Mouse (Mus musculus): ENCODE measurements around the gene Rhog. TPM values are rescaled to one million over a fixed set of nuclear protein-coding genes. Genes with fewer than 3 reads are reported as not detected.

The Rhog gene
- polyA plus RNA-seq, 1 experiment from 2014 or later, result 27.0 TPM

DNA sequence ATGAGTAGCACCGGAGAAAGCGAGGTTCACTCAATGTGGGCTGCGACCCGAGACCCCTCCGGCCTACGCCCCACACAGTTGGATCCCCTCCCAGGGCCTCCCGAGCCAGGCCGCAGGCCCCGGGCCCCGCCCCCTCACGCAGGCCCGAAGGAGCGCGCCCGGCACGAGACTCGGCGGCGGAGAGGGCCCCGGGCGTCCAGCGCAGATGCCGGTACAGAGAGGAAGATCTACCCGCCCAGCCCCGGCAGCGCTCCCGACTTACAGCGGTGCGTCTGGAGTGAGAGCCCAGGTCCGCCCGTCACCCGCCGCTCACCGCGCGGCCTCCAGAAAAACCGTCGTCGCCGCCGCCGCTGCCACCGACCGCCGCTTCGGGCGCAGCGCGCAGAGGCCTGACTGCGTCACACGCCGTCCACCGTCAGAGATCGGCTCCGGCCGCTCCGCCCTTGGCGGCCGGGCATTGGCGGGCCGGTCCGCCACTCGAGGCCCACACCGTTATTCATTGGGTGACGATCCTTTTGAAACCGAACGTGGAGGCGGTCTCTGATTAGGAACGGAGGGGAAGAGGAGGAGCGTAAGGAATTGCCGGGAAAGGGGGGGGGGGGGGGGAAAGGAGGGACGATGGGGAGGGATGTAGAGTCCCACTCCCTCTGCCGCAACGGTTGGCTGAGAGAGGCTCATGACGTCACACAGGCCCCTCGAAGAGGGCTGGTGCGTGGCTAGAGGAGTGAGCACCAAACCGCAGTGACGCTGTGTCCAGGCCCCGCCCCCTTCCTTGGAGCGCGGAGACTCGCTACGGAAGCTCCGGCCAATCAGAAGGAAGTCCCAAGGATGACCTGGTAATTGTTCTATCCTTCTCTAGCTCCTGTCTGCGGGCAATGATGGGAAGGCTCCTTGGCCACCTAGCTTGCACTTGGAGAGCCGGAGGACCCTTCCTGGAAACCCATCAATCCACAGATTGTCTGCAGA, 45.8 kb downstream of the Rhog start, which contains the start of the genes Nup98 and Pgap2:
Nup98 (minus strand) TSS at position 421 of the 966 bp plus-strand sequence.
Pgap2 (plus strand) TSS at position 453 of the 966 bp plus-strand sequence.
- peak within 1 kb of the TSS; percentile 85 for H3K4me3 ChIP-seq
- H3K4me1 ChIP-seq, result peaks cover 12% of the 10 kb centered on the region
- H3K9me3 ChIP-seq, result no peaks in the 10 kb centered on the region
- H3K27ac ChIP-seq (replicated peaks), result peak within 1 kb of the TSS; percentile 92
- peak within 1 kb of the TSS; percentile 87 for H3K9ac ChIP-seq (replicated peaks)
- no peaks in the 10 kb centered on the region for H3K27me3 ChIP-seq
- under 1% methylated on average over 83 of the region's 87 CpGs for WGBS
- peak within 1 kb of the TSS; percentile 84 for H3K4me2 ChIP-seq (replicated peaks)
- H3K36me3 ChIP-seq, result no peaks in the 10 kb centered on the region
- ATAC-seq (ENCODE audit: low FRiP score, low read depth), result peak; percentile 99

DNA sequence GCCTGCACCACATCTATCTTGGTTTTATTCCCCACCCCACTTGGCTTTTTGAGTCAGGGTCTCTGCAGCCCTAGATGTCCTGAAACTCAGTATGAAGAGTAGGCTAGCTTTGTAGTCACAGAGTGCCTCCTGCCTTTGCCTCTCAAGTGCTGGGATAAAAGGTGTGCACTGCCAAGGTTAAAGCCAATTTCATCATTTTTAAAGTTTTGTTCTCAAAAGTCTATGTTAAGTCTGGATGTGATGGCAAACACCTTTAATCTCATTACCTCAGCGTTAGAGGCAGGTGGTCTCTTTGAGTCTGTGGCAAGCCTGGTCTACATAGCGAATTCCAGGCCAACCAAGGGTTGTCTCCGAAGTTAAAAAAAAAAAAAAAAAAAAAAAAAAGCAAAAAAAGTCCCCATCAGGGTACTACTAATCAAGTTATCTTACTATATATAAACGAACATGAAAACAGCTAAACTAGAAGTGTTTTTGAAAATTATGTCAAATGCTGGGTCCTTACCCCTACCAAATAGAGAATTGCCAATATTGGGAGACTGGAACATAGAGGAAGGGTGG, 47.0 kb downstream of the Rhog start:
- Histone ChIP-seq H3K4me2 (replicated peaks) (peak overlapping the region; percentile 84), H3K36me3 (no peaks in the 10 kb centered on the region), H3K27me3 (no peaks in the 10 kb centered on the region), H3K9me3 (no peaks in the 10 kb centered on the region), H3K4me1 (peaks cover 12% of the 10 kb centered on the region), H3K4me3 (peak overlapping the region; percentile 85), H3K9ac (replicated peaks) (peak overlapping the region; percentile 87), H3K27ac (replicated peaks) (no peak overlapping the region)
- no peak for ATAC-seq (ENCODE audit: low FRiP score, low read depth)
- WGBS, result 55% methylated on average over 4 of the region's 4 CpGs

GRCm38 (mm10) chr7:102205646-102206045, 50.2 kb downstream of the Rhog start:
- Histone ChIP-seq H3K9me3 (no peaks in the 10 kb centered on the region), H3K4me3 (no peak overlapping the region), H3K27ac (replicated peaks) (no peak overlapping the region), H3K4me1 (peaks cover 9% of the 10 kb centered on the region), H3K36me3 (no peaks in the 10 kb centered on the region), H3K9ac (replicated peaks) (no peak overlapping the region), H3K4me2 (replicated peaks) (no peak overlapping the region), H3K27me3 (no peaks in the 10 kb centered on the region)
- ATAC-seq (ENCODE audit: low FRiP score, low read depth), result no peak
- 93% methylated on average over 1 of the region's 1 CpGs for WGBS

GRCm38 (mm10) chr7:102204296-102204857, 51.5 kb downstream of the Rhog start:
- H3K9ac ChIP-seq (replicated peaks), result no peak overlapping the region
- H3K4me2 ChIP-seq (replicated peaks), result no peak overlapping the region
- WGBS, result 91% methylated on average over 3 of the region's 3 CpGs
- H3K27ac ChIP-seq (replicated peaks), result no peak overlapping the region
- no peaks in the 10 kb centered on the region for H3K27me3 ChIP-seq
- H3K9me3 ChIP-seq, result no peaks in the 10 kb centered on the region
- 0 out of 2 replicates have a peak, but pooled peaks cover 3% of the 10 kb centered on the region for H3K36me3 ChIP-seq
- H3K4me3 ChIP-seq, result no peak overlapping the region
- no peak for ATAC-seq (ENCODE audit: low FRiP score, low read depth)
- peaks cover 9% of the 10 kb centered on the region for H3K4me1 ChIP-seq

DNA sequence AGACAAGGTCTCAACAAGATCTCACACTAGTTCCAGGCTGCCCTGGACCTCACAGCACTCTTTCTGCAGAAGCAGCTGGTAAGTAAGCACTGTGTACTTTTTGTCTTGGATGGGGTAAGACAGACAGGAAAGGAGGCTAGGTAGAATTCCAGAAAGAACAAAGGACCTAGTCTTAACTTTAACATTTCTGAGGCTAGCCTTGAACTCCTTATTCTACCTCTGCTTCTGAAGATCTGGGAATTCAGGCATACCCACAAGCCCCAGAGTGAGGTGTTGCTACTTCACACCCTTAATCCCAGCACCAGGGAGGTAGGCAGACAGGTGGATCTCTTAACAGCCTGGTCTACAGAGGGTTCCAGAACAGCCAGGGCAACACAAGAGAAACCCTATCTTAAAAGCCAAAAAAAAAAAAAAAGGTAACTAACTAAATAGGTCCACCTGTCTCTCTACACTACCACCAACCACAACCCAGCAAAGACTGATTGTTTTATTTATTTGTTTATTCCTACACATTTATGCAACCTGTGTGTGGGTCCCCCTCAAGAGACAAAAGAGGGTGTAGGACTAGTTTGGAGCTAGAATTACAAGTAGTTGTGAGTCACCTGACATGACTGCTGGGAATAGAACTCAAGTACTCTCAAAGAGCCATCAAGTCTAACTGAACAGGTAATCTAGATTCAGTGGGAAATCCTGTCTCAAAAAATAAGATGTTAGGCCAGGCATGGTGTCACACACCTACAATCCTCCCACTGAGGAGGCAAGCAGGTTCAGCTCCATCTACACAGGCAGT, 54.7 kb downstream of the Rhog start:
- Histone ChIP-seq H3K4me1 (no peaks in the 10 kb centered on the region), H3K36me3 (0 out of 2 replicates have a peak, but pooled peaks cover 3% of the 10 kb centered on the region), H3K9ac (replicated peaks) (no peak overlapping the region), H3K27me3 (no peaks in the 10 kb centered on the region), H3K27ac (replicated peaks) (no peak overlapping the region), H3K4me3 (no peak overlapping the region), H3K4me2 (replicated peaks) (no peak overlapping the region), H3K9me3 (no peaks in the 10 kb centered on the region)
- no peak for ATAC-seq (ENCODE audit: low FRiP score, low read depth)

DNA sequence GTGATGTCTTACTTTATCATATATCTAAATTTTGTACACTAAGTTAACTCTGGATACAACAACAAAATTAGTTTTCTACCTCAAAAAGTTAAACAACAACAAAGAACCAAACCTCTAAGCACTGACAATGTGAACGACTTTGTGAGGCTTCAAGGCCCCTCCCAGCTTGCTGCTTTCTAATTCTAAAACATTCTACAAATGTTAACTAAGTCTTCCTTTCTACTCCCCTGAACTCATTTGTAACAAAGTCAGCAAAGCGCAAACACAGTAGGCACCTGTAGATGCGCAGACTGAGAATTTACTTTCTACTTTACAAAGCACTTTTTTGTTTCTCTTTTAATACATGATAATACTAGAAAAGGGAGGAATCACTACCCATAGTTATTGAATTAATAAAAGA, 55.3 kb downstream of the Rhog start:
- no peak overlapping the region for H3K9ac ChIP-seq (replicated peaks)
- no peaks in the 10 kb centered on the region for H3K4me1 ChIP-seq
- no peaks in the 10 kb centered on the region for H3K27me3 ChIP-seq
- H3K36me3 ChIP-seq, result 0 out of 2 replicates have a peak, but pooled peaks cover 3% of the 10 kb centered on the region
- WGBS, result 85% methylated on average over 3 of the region's 3 CpGs
- no peaks in the 10 kb centered on the region for H3K9me3 ChIP-seq
- H3K27ac ChIP-seq (replicated peaks), result no peak overlapping the region
- no peak overlapping the region for H3K4me3 ChIP-seq
- no peak for ATAC-seq (ENCODE audit: low FRiP score, low read depth)
- no peak overlapping the region for H3K4me2 ChIP-seq (replicated peaks)

DNA sequence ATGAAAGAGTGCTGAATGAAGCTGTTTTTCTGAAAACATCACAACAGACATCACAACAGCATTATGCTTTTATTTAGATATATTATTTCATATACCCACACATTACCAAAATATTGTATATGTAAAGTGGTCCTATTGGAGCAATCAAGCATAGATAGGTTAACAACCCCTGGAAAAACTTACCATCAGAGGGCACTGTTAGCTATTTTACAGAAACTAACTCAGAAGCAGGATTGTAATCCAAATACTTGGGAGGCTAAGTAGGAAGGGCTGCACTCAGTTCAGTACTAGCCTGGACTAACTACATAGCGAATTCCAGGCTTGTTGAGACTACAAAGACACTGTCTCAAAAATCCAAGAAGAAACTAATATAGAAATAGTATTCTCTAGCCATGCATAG, 63.5 kb downstream of the Rhog start:
- no peak for ATAC-seq (ENCODE audit: low FRiP score, low read depth)
- Histone ChIP-seq H3K9me3 (no peaks in the 10 kb centered on the region), H3K36me3 (peaks cover 60% of the 10 kb centered on the region), H3K4me2 (replicated peaks) (no peak overlapping the region), H3K27ac (replicated peaks) (no peak overlapping the region), H3K4me3 (no peak overlapping the region), H3K4me1 (no peaks in the 10 kb centered on the region), H3K9ac (replicated peaks) (no peak overlapping the region), H3K27me3 (no peaks in the 10 kb centered on the region)
- 93% methylated on average over 1 of the region's 1 CpGs for WGBS

Other genes with a start within 250 kb of the Rhog start
- 4.8 TPM in 2 replicates for gene Il18bp, start 237.4 kb downstream of the Rhog start, polyA plus RNA-seq (2016; fragmentation: Nextera tagmentation; extraction: Ambion mirVana)
- gene Rnf121, start 190.6 kb downstream of the Rhog start, polyA plus RNA-seq (2016; fragmentation: Nextera tagmentation; extraction: Ambion mirVana), result 28.9 and 29.0 TPM in 2 replicates
- gene Xndc1, start 190.5 kb downstream of the Rhog start, polyA plus RNA-seq (2016; fragmentation: Nextera tagmentation; extraction: Ambion mirVana), result 43.0 and 43.3 TPM in 2 replicates
- 1.3 and 2.2 TPM in 2 replicates for gene Xntrpc, start 190.3 kb downstream of the Rhog start, polyA plus RNA-seq (2016; fragmentation: Nextera tagmentation; extraction: Ambion mirVana)
- 0.86 TPM in 1 of 2 replicates, not detected in the other for gene Trpc2, start 172.9 kb downstream of the Rhog start, polyA plus RNA-seq (2016; fragmentation: Nextera tagmentation; extraction: Ambion mirVana)
- gene Art1, start 154.3 kb downstream of the Rhog start, polyA plus RNA-seq (2016; fragmentation: Nextera tagmentation; extraction: Ambion mirVana), result 0.42 and 0.46 TPM in 2 replicates
- gene Art5, start 146.6 kb downstream of the Rhog start, polyA plus RNA-seq (2016; fragmentation: Nextera tagmentation; extraction: Ambion mirVana), result 0.65 and 1.2 TPM in 2 replicates
- not detected in 2 replicates for gene Chrna10, start 139.2 kb downstream of the Rhog start, polyA plus RNA-seq (2016; fragmentation: Nextera tagmentation; extraction: Ambion mirVana)
- 43.3 and 45.8 TPM in 2 replicates for gene Nup98, start 45.9 kb downstream of the Rhog start, polyA plus RNA-seq (2016; fragmentation: Nextera tagmentation; extraction: Ambion mirVana)
- 49.9 and 50.1 TPM in 2 replicates for gene Pgap2, start 45.8 kb downstream of the Rhog start, polyA plus RNA-seq (2016; fragmentation: Nextera tagmentation; extraction: Ambion mirVana)
- gene Stim1, start 11.8 kb upstream of the Rhog start, polyA plus RNA-seq (2016; fragmentation: Nextera tagmentation; extraction: Ambion mirVana), result 14.7 and 16.2 TPM in 2 replicates
- 166 and 169 TPM in 2 replicates for gene Rrm1, start 185.6 kb upstream of the Rhog start, polyA plus RNA-seq (2016; fragmentation: Nextera tagmentation; extraction: Ambion mirVana)
- 0.46 and 0.80 TPM in 2 replicates for gene Olfr543, start 225.6 kb upstream of the Rhog start, polyA plus RNA-seq (2016; fragmentation: Nextera tagmentation; extraction: Ambion mirVana)
- gene Olfr544, start 232.3 kb upstream of the Rhog start, polyA plus RNA-seq (2016; fragmentation: Nextera tagmentation; extraction: Ambion mirVana), result 0.20 and 0.24 TPM in 2 replicates
- 0.11 and 0.14 TPM in 2 replicates for gene Olfr545, start 243.5 kb upstream of the Rhog start, polyA plus RNA-seq (2016; fragmentation: Nextera tagmentation; extraction: Ambion mirVana)

All from midbrain, embryonic 12.5 days (tissue).